Mouse (Mus musculus) kidney, postnatal 4 days (tissue): ENCODE measurements around the gene Pear1.

Experiments used
- DNase-seq, 2 experiments: peaks; one replicate each; pipeline ENCODE4 v3.0.0; 2021; ENCODE audit warnings: mixed read lengths in 2 of 2

Gene Pear1

DNA sequence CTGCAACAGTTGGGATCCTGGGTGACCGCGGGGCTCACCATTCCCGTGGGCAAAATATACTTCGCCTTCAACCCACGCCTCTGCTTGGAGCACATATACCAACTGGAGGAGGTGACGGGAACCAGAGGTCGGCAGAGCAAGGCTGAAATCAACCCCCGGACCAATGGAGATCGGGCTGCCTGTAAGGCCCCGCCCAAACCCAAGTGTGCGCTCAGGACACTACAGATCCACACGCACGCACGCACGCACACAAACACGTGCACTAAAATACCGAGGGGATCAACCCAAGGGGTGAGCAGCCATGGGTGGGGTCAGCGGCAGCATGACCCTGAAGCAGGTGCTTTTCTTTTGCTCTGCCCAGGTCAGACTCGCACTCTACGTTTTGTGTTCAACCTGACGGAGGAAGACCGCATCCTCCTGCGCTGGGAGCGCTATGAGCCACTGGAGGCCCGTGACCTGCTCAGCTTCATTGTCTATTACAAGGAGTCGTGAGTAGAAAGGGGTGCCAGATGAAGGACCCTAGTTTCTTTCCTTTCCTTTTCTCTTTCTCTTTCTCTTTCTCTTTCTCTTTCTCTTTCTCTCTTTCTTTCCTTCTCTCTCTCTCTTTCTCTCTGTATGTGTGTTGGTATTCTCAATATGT is 19.9 kb downstream of the Pear1 start:
- peak in 1 of 2 experiments; percentile 36 for DNase-seq

DNA sequence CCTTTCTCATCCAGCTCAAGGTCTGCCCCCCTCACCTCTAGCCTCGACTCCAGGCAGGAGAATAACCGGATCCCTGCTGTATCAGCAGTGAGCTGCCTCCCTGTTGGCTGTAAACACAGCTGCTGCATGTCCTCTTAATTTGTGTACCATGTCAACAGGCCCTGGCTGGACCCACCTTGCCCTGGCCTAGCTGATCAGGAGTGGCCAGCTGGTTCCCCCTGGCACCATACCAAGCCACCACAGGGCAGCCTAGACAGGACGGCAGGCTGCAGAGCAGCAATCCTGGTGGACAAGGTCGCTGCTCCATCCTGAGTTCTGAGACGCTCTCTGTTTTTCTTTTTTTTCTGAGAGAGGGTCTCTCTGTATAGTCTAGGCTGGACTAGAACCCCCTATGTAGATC is 22.4 kb downstream of the Pear1 start:
- peak; percentile 38 to 62 for DNase-seq

DNA sequence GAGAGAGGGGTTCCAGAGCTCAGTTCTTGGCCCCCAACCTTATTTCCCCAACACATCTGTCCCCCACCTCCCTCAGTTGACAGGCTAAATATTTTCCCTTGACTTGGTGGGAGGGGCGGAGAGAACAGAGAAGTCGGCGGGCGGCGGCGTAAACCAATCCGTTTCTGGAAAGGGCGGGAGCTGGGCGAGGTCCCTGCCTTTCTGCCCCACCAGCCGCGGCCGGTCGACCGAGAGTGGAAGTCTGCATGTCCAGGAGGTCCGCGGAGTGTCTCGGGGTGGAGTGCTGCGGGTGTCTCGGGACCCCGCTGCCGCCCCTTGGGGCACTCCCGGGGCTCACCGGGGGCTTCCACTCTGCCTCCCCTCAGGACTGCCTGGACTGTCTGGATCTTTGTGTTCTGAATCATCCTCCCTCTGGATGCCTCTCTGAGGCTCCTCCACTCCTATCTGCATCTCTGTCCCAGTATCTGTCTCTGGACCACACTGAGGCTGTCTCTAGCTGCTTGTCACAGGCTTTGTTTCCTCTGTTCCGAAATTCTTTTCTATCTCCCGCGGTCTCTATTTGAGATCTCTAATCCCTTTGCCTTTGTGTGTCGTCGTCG is 27.3 kb downstream of the Pear1 start, which contains the start of gene Insrr:
TSS of gene Insrr (plus strand) at position 216 of the 599 bp plus-strand sequence.
- peak; percentile 75 to 81 for DNase-seq

DNA sequence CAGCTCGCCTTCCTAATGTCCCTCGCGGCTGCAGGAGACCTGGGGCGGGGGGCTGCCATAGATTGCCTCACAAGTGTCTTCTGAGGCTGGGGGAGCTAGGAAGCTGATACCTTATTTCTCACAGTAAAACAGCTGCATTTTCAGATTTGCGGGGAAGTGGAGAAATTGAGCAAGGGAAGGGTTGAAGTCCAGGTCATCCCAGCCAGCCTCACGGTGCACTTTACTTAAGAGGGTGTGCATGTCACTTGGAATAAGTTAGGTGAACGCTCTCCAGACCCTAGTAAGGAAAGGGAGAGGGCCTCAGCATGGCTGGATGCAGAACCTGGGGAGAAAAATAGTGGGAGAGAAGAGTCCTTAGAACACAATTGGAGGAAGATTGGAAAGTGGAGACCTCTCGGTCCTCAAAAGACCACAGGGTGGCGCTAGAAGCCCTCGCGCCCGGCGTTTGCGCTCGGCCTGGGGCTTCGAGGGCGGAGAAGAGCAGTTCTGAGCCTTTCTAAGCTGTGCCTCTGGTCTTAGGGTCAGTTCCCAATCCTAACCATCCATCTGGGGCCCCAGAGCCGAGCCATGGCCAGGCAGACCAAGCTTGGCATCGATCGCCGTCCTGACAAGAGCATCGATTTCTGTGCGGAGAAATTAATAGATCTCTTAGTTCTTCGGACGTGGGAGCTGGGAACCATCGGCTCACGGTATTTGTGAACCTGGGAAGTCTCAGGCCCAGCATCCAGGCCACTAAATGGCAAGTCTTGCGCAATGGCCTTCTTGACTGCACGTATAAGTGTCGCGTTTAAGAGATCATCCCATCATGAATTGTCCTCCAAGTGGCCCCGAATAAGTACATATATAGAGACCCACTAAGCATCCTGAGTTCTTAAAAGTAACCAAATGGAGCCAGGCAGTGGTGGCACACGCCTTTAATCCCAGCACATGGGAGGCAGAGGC is 28.5 kb downstream of the Pear1 start:
- DNase-seq = peak; percentile 85 to 88

DNA sequence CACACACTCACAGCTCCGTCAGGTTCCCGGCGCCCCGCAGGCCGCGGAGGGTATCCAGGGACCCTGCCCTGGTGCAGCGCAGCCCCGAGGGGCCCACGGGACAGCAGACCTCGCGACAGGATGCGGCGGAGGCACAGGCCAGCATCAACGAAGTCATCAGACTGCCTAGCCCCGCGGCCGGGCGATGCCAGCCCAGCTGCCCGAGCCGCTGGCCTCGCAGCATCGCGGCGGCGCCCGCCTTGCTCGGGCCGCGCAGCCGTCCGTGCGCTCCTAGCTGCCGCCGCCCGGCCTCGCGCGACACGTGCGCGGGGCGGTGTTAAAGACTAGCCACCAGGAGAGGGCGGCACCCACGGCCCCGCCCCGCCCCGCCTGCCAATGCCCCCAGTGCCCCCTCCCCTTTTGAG is 29.2 kb downstream of the Pear1 start, which contains the start of gene Ntrk1:
TSS of gene Ntrk1 (minus strand) at position 241 of the 404 bp plus-strand sequence.
- DNase-seq = peak in 1 of 2 experiments; percentile 64

DNA sequence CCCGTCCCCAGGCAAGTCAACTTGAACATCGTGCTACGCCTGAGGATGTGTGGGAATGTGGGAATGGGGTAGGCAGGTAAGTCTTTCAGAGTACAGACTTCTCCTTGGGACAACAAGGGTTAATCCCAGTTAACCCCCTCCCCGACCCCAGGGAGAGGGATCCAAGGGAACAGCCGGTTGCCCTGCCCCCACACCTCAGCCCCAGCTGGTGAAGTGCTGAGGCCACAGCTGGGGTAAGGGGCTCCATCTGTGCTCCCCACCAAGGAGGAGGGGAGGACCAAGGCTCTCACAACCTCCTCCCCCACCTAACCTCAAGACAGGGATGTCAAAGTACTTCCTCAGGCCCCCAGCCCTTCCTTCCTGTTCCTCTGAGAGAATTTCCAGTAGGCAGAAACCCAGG is 34.3 kb downstream of the Pear1 start:
- no peak for DNase-seq

DNA sequence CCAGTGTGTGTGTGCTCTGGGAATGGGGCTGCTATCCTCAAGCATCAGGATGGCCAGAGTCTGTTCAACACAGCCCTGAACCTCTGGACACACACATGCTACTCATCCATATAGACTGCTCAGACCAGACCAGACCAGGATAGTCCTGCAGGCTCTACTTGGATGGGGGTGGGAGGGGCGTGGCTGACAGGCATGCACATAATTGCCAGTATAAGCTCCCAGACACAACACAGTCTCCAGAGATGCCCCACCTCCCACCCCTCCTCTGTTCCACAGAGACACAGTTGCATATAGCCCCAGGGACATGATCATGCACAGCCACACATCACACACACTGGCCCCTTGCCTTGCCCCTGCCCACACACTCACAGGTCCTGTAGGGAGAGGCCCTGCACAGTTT is 34.9 kb downstream of the Pear1 start:
- DNase-seq = no peak

DNA sequence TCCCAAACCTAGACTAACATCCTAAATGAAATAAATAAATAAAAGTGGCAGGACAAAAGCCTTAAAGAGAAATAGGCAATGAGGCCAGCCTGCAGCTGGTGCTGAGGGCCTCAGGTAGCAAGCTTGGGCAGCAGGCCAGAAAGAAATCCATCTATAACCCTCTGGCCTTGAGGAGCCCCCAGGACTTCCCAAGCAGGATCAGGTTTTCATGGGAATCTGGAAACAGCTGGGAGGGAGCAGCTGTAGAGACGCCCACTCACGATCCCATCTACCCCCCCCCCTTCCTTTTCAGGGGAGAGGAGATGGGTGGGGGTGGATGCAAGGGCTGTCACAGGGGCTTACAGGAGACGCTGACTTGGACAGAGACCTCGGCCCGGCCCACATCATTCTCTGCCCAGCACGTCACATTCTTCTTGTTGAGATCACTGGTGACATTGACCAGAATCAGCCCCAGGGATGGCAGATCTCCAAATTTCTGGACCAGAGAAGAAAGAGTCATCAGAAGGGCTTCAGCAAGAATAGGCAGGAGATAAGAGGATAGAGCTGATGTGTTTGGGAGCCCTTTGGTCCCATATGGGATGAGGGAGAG is 38.4 kb downstream of the Pear1 start:
- DNase-seq = no peak

DNA sequence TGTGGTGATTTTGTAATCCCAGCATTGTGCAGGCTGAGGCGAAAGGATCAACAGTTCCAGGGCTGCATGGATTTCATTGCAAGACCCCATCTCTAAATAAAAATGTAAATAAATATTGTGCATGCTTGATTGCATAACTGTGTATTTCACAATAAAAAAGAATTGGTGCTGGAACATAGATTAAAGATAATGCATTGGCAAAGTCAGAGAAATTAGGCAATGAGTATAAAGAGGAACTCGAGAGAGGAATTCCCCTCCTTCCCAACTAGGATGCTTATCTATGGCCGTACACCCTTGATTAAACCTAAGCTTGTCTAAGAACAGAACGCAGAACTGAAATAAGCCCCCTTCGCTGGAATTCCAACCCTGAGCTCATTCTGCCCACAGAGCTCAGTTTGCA is 39.0 kb downstream of the Pear1 start:
- no peak for DNase-seq

DNA sequence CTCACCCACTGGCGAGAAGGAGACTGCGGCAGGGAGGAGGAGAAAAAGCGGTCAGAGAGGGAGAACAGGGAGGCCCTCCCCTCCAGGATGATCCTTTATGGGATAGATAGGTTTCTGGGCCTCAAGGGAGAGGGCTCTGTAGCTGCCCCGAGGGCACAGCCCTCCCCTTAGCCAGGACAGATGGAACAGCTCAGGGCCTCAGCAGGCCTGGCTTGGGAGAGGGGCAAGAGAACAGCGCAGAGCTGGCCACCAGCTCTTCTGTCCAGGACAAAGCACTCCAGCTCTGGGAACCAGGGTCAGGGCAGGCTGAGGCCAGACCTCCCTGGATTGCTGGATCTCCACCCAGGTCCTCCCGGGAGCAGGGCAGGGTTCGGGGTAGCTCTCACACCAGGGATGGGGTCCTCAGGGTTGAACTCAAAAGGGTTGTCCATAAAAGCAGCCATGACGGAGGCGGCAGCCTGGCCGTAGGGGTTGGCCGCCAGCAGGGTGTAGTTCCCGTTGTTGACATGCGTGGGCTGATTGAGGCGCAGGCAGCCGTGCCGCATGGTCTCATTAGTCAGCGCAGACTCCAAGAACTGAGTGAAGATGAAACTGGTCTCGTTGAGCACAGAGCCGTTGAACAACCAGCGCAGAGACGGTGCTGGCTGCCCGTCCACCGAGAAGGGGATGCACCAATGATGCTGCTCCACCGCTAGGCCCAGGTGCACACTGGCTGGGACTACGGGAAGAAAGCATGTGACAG is 40.7 kb downstream of the Pear1 start:
- no peak for DNase-seq

DNA sequence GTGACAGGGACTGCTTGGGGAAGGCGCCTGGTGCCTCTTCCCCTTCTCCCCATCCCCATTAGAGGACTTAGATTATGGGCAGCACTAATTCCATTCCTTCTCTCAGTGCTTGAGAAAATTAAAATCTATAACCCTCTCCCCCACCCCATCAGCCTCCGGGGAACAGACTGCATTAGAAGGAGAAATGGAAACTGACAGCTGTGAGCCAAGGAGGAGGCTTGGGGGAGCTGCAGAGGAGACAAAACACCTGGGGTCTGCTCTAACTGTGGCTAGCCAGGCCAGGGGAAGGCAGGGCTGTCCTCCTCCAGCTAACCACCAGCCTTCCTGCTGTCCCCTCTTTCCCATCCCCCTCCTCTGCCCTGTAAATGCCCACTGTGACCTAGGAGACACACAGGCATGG is 45.0 kb downstream of the Pear1 start:
- no peak for DNase-seq

DNA sequence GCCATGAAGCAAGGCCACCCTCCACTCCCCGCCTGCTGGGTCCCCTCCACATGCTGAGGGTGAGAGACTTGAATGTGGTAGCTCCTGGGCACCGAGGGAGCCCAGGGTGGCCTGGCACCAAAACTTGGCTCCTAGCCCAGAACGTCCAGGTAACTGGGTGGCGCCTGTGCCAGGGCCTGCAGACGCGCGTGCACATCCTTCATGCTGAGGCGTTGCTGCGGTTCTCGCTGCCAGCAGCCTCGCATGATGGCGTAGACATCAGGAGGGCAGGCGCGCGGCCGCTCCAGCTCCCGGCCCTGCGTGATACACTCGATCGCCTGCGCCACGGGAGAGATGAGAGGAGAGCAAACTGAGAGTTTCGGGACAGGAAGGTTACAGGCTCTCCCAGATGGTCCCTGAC is 45.8 kb downstream of the Pear1 start:
- DNase-seq = peak in 1 of 2 experiments; percentile 54

DNA sequence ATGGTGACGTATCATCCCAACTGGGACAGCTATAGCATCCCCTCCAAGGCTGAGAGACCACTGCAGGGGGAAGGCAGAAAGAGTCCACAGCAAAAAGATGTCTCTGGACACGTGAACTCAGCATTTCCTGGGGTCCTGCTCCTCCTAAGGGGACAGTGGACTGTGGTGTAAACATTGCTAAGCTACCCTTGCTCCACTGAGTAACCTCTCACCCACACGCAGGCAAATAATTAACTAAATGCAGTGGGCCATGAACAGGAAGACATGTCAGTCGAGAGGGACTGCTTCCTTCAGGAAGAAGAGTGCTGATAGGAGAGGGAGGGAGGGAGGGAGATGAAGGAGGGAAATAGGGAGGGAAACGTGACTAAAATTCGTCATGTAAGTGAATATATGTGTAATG is 53.0 kb downstream of the Pear1 start:
- DNase-seq = peak; percentile 58 to 71

DNA sequence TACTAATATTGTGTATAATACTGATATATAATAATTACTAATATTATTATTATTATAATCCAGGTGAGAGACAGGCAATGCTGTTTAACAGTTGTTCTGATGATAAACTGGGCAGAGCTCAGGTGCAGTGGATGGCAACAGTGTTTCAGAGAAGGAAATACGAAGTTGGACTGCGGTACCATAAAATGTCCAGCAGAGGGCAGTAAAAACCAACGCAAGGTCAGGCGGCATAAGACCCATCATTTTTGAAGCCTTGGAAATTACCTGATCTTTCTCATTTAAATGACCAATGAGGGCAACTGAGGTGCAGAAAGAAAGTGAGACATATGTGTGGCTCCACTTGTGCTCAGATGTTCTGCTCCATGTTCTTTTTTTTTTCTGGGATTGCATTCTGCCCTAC is 53.8 kb downstream of the Pear1 start:
- DNase-seq = peak; percentile 66 to 76

DNA sequence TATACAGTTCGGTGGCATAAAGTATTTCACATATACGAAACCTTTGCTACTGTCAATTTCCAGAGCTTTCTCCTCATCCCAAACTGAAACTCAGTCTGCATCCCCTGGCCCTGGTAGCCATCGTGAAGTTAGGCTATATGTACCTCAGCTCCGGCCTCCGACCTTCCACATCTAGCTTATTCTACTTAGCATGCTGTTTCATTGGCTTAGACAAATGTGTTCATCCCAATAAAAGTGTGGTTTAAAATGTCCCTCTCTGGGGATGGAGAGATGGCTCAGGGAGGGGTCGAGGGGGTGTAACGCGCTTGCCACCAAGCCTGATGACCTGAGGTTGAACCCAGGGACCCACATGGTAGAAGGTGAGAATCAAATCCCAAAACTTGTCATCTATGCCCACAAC is 54.6 kb downstream of the Pear1 start:
- DNase-seq = no peak

DNA sequence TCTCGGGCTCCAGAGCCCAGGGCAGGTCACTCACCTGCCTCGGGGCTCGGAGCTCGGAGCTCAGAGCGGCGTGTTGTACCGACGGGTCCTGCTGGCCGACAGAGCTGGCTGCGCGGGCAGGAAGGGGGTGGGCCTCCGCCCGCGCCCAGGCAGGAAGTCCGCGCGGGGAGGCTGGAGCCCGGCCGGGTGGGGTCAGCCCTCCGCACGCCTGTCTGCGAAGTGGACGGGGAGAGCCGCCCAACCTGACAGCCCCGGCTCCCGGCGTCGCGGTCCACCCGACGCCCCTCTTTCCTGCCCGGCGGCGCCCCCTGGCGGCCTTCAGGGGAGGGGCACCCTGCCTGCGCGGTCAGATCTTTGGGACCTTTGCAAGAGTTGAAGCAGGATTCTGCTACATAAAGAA is 55.3 kb downstream of the Pear1 start:
- DNase-seq = peak; percentile 92 to 95

DNA sequence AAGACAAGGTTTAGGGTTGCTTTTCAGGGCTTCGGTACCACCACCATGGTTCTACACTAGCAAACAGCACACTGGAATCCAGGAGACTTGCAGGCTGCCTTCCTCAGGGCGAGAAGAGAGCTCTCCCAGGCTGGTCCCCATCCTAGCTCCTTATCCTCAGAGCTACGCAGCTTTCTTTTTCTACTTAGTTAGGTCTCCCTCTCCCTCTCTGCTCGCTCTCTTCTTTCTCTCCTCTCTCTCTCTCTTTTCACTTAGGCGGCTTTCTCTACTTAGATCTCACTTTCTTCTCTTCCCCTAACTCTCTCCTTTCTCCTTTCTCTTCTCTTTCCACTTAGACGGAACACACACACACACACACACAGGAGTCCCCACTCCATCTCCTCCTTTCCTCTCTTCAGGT is 55.7 kb downstream of the Pear1 start:
- DNase-seq = no peak

DNA sequence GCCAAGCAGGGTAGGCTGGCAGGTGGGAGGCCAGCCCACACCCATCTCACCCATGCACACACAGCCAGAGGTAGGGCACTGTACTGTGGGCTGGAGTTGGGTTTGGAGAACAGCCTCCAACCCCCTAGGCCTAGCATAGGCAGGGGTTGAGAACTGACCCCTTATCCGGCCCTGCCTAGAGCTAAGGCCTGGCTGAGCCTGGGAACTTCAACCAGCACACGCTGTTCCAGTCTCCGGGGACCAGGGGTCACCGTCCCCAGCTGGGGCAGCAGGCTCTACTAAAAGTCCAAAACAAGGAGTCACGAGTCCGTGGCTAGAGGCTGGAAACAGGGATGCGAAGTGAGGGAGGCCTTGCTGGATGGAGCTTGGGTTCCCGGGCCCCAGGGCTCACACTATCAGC is 56.3 kb downstream of the Pear1 start:
- peak; percentile 62 to 76 for DNase-seq

DNA sequence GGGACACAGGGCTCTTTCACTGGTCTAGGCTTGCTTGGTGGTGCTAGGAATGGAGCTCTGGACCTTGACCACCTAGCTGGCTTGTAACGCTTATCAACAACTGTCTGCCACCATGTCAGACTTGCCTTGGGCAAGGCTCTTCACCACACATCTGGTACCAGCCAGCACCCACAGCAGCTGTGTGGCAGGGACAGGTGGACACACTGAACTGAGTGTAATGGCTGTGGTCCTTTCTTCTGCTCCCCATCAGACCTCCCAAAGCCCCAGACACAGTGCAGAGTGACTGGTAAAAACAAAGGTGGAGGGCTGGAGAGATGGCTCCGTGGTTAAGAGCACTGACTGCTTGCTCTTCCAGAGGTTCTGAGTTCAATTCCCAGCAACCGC is 57.8 kb downstream of the Pear1 start:
- no peak for DNase-seq

DNA sequence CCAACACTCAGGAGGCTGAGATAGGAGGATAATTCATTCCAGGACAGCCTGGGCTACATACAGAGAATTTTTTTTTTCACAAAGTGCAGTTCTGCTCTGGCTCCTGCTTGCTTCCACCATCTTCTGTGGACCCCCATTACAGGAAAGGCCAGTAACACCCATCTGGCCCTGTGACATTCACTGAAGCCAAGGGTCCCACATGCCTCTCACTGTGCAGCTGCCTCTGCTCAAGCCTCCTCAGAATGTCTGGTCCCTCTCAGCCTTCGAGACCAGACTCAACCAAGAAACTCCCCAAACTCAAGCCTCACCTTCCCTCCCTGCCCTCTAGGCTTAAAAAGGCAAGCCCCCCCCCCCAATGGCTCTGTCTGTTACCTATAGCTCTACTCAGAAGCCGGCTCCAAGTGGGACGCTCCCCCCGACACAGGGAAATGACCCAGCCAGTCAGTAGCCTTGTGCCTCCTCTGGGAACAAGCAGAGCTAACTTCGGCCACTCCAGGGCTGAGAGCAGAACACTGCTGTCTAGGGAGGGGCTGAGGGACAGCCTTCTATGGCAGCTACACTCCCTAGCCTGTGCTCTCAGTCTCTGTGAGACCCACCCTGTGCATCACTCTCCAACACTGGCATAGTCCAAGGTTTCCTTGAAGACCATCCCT is 58.3 kb downstream of the Pear1 start:
- no peak for DNase-seq

DNA sequence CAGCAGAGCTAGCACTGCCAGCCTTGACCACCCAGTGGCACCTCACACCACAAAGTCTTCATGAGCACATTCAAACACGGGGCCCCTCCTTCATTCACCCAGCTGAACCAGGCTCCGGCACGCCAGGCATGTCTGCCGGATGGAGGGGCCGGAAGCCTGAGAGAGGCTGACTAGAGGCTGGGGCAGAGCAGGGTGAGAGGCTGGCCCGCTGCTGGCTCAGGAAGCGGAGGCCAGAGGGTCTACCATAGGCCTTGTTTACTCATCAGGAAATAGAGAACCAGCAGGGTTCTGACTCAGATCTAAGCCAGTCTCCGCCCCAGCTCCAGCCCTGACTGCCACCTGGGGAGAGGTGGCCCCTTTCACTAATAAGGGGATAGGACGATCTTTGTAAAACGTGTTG is 59.0 kb downstream of the Pear1 start:
- DNase-seq = peak; percentile 69 to 81

DNA sequence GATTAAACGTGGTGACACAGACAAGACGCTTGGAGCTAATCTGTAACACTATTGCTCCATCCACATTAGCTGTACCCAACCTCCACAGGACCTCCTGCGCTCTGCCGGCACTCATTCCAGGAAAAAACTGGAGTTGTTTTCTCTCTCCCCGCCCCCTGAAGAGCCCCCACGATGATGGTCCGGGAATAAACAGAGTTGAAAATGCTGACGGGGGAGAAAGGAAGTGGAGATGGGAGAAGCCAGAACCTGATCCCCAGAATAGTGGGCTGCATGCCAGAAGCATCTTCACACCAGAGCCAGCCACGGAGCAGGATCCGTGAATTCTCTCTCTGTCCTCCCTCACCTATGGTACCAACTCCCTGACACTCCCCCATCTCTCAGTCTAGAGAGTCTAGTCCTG is 59.6 kb downstream of the Pear1 start:
- peak; percentile 56 to 70 for DNase-seq
